Mouse (Mus musculus): ENCODE results near the gene Nat8.
"Not testable (repeated sequence)": the region's sequence is repeated elsewhere in the genome, so short reads cannot be mapped to it uniquely, and the experiment has no call there.

GRCm38 (mm10) chr6:85835104-85835503 lies 3.2 kb upstream of the Nat8 start:
- not testable (repeated sequence) for TF ChIP-seq CTCF (IDR thresholded peaks at IDR 0.05; ENCODE audit: extremely low read depth, insufficient read length, insufficient replicate concordance, low read depth, low read length); POLR2A (IDR thresholded peaks at IDR 0.05; ENCODE audit: low read depth, low read length)

Measured in small intestine, adult 2 months (tissue).